Mouse (Mus musculus): Measurements from ENCODE around the gene Pik3cb. TPM values are rescaled to one million over a fixed set of nuclear protein-coding genes. Genes with fewer than 3 reads are reported as not detected.

Gene Pik3cb
- total RNA-seq, 1 experiment, result 10.2 TPM

DNA sequence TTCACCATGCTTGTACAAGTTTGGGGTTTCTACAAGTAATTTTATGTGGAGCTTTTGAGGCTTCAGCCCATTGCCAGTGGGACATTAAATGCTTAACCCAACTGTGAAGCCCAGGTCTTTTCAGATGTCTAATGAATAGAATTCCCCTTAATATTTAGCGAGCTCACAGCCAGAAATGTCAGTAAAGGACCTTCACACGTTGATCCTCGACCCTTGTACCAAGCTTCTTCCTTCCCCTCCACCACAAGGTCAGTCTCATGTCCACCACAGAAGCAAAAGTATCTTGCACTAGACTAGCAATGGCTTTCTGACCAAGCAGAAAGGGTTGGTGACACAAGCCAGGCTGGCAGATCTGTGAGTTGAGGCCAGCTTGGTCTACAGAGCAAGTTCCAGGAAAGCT is 750 bp upstream of the Pik3cb start:
- in situ Hi-C loops (cut with MboI; ENCODE audit: low sequenced_read_pairs in 2 of 2, unreplicated experiment in 2 of 2), result no loop called here
- H3K27ac ChIP-seq (ENCODE audit: insufficient read depth, low read depth, low read length, poor library complexity, severe bottlenecking), result no peak overlapping the region
- H3K9me3 ChIP-seq (ENCODE audit: control insufficient read depth, insufficient read depth, low read depth, low read length), result no peaks in the 10 kb centered on the region
- DNase-seq (ENCODE audit: low read depth, low spot score), result no peak
- H3K36me3 ChIP-seq (ENCODE audit: control insufficient read depth, insufficient read depth, low read length, poor library complexity, severe bottlenecking), result no peaks in the 10 kb centered on the region
- no peak overlapping the region; a peak in 1 of 4 replicates for H3K4me3 ChIP-seq (ENCODE audit: insufficient read depth in 1 of 2, low read depth in 1 of 2, low read length in 2 of 2, poor library complexity in 1 of 2, severe bottlenecking in 1 of 2)
- H3K4me1 ChIP-seq (ENCODE audit: control insufficient read depth in 2 of 2, insufficient read depth in 2 of 2, low read length in 2 of 2, poor library complexity in 1 of 2), result peaks cover 2% of the 10 kb centered on the region in 2 experiments; a peak in 1 of 4 replicates
- TF ChIP-seq MAFK (IDR thresholded peaks at IDR 0.05; ENCODE audit: insufficient read depth, low read depth, low read length), result no peak
- TF ChIP-seq ZC3H11A (IDR thresholded peaks at IDR 0.05; ENCODE audit: borderline replicate concordance, low read depth, low read length), result no peak
- no peak for TF ChIP-seq ZNF384 (IDR thresholded peaks at IDR 0.05; ENCODE audit: low read depth, low read length)
- TF ChIP-seq CHD2 (IDR thresholded peaks at IDR 0.05; ENCODE audit: low read depth, low read length), result no peak
- no peak for TF ChIP-seq HCFC1 (IDR thresholded peaks at IDR 0.05; ENCODE audit: borderline replicate concordance, insufficient read depth, low read length)
- no peak overlapping the region for H3K9ac ChIP-seq (ENCODE audit: insufficient read depth, low read depth, low read length, poor library complexity, severe bottlenecking)

GRCm38 (mm10) chr9:99139194-99140023 is 1.0 kb downstream of the Pik3cb start:
- in situ Hi-C loops (cut with MboI; ENCODE audit: low sequenced_read_pairs in 2 of 2, unreplicated experiment in 2 of 2), result no loop called here
- no peaks in the 10 kb centered on the region for H3K9me3 ChIP-seq (ENCODE audit: control insufficient read depth, insufficient read depth, low read depth, low read length)
- DNase-seq (ENCODE audit: low read depth, low spot score), result no peak
- H3K4me3 ChIP-seq (ENCODE audit: insufficient read depth in 1 of 2, low read depth in 1 of 2, low read length in 2 of 2, poor library complexity in 1 of 2, severe bottlenecking in 1 of 2), result peak overlapping the region; percentile 80 to 95
- H3K9ac ChIP-seq (ENCODE audit: insufficient read depth, low read depth, low read length, poor library complexity, severe bottlenecking), result peak overlapping the region; percentile 96
- H3K4me1 ChIP-seq (ENCODE audit: control insufficient read depth in 2 of 2, insufficient read depth in 2 of 2, low read length in 2 of 2, poor library complexity in 1 of 2), result peaks cover 0 to 4% of the 10 kb centered on the region in 2 experiments; a peak in 2 of 4 replicates
- peak overlapping the region; percentile 54; the same call in 1 of the 2 replicates for H3K27ac ChIP-seq (ENCODE audit: insufficient read depth, low read depth, low read length, poor library complexity, severe bottlenecking)
- TF ChIP-seq MAFK (IDR thresholded peaks at IDR 0.05; ENCODE audit: insufficient read depth, low read depth, low read length) (no peak), HCFC1 (IDR thresholded peaks at IDR 0.05; ENCODE audit: borderline replicate concordance, insufficient read depth, low read length) (peak; percentile 50; the same call in 1 of the 2 replicates)
- H3K36me3 ChIP-seq (ENCODE audit: control insufficient read depth, insufficient read depth, low read length, poor library complexity, severe bottlenecking), result no peaks in the 10 kb centered on the region

DNA sequence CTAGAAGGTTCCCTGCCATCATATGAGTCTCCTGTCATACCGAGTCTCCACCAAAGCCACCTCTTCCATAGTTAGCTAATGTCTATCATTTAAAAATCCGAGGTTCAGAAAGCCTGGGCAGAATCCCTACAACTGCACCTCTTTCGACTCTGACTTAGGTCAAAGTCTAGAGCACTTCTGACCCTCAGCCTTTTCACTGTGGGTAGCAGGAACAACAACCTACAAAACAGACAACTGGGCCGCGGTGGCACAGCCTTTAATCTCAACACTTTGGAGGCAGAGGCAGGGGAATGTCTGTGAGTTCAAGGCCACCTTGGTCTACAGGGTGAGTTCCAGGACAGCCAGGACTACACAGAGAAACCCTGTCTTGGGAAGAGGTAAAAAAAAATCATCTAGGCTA is 3.1 kb downstream of the Pik3cb start:
- Histone ChIP-seq H3K36me3 (ENCODE audit: control insufficient read depth, insufficient read depth, low read length, poor library complexity, severe bottlenecking) (no peaks in the 10 kb centered on the region), H3K27ac (ENCODE audit: insufficient read depth, low read depth, low read length, poor library complexity, severe bottlenecking) (no peak overlapping the region), H3K9ac (ENCODE audit: insufficient read depth, low read depth, low read length, poor library complexity, severe bottlenecking) (no peak overlapping the region; the same call in 1 of the 2 replicates), H3K4me3 (ENCODE audit: insufficient read depth in 1 of 2, low read depth in 1 of 2, low read length in 2 of 2, poor library complexity in 1 of 2, severe bottlenecking in 1 of 2) (no peak overlapping the region), H3K9me3 (ENCODE audit: control insufficient read depth, insufficient read depth, low read depth, low read length) (no peaks in the 10 kb centered on the region), H3K4me1 (ENCODE audit: control insufficient read depth in 2 of 2, insufficient read depth in 2 of 2, low read length in 2 of 2, poor library complexity in 1 of 2) (peaks cover 1 to 5% of the 10 kb centered on the region in 2 experiments; a peak in 3 of 4 replicates)
- TF ChIP-seq HCFC1 (IDR thresholded peaks at IDR 0.05; ENCODE audit: borderline replicate concordance, insufficient read depth, low read length) (no peak), MAFK (IDR thresholded peaks at IDR 0.05; ENCODE audit: insufficient read depth, low read depth, low read length) (no peak), CHD2 (IDR thresholded peaks at IDR 0.05; ENCODE audit: low read depth, low read length) (no peak), ZNF384 (IDR thresholded peaks at IDR 0.05; ENCODE audit: low read depth, low read length) (no peak), ZC3H11A (IDR thresholded peaks at IDR 0.05; ENCODE audit: borderline replicate concordance, low read depth, low read length) (no peak)
- in situ Hi-C loops (cut with MboI; ENCODE audit: low sequenced_read_pairs in 2 of 2, unreplicated experiment in 2 of 2), result no loop called here
- no peak for DNase-seq (ENCODE audit: low read depth, low spot score)

DNA sequence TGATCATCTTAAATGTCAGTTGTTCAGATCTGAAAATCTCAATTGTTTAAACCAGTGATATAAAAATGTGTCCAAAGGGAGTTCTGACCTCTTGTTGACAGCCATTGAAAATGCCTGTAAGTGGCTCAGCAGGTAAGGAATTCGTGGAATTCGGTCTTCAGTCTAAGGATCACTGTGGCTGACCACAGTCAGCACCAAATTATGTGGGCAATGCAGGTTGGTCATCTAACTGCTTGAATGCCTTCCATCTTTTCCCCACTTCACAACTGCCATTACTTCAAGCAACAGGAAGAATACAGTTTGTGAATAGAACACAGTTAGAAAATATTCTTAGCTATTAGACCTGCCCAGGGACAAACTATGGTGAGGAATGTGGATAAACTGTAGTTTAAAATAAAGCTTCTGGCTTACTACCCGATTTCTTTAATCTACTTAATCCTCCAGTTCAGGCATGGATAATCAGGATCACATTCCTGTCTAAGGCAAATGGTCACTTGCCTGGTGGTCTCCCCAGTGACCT is 8.4 kb downstream of the Pik3cb start:
- H3K4me1 ChIP-seq (ENCODE audit: control insufficient read depth in 2 of 2, insufficient read depth in 2 of 2, low read length in 2 of 2, poor library complexity in 1 of 2), result peaks cover 11 to 17% of the 10 kb centered on the region in 2 experiments; a peak in 3 of 4 replicates
- DNase-seq (ENCODE audit: low read depth, low spot score), result no peak
- TF ChIP-seq HCFC1 (IDR thresholded peaks at IDR 0.05; ENCODE audit: borderline replicate concordance, insufficient read depth, low read length) (no peak), ZNF384 (IDR thresholded peaks at IDR 0.05; ENCODE audit: low read depth, low read length) (no peak), MAFK (IDR thresholded peaks at IDR 0.05; ENCODE audit: insufficient read depth, low read depth, low read length) (no peak), CHD2 (IDR thresholded peaks at IDR 0.05; ENCODE audit: low read depth, low read length) (no peak; the same call in 1 of the 2 replicates), ZC3H11A (IDR thresholded peaks at IDR 0.05; ENCODE audit: borderline replicate concordance, low read depth, low read length) (no peak)
- no peak overlapping the region; the same call in 1 of the 2 replicates for H3K27ac ChIP-seq (ENCODE audit: insufficient read depth, low read depth, low read length, poor library complexity, severe bottlenecking)
- in situ Hi-C loops (cut with MboI; ENCODE audit: low sequenced_read_pairs in 2 of 2, unreplicated experiment in 2 of 2), result no loop called here
- H3K36me3 ChIP-seq (ENCODE audit: control insufficient read depth, insufficient read depth, low read length, poor library complexity, severe bottlenecking), result no peaks in the 10 kb centered on the region
- no peaks in the 10 kb centered on the region for H3K9me3 ChIP-seq (ENCODE audit: control insufficient read depth, insufficient read depth, low read depth, low read length)
- H3K9ac ChIP-seq (ENCODE audit: insufficient read depth, low read depth, low read length, poor library complexity, severe bottlenecking), result no peak overlapping the region
- H3K4me3 ChIP-seq (ENCODE audit: insufficient read depth in 1 of 2, low read depth in 1 of 2, low read length in 2 of 2, poor library complexity in 1 of 2, severe bottlenecking in 1 of 2), result no peak overlapping the region

Data from ES-E14 (cell line).